Mouse (Mus musculus): ENCODE results near the gene Ccdc28b. TPM values are rescaled to one million over a fixed set of nuclear protein-coding genes. Genes with fewer than 3 reads are reported as not detected.
A peak's percentile ranks its signal among the peaks of the same experiment; 100 is the strongest.

The Ccdc28b gene
- polyA plus RNA-seq, 1 experiment from 2014 or later, result 79.6 TPM

DNA sequence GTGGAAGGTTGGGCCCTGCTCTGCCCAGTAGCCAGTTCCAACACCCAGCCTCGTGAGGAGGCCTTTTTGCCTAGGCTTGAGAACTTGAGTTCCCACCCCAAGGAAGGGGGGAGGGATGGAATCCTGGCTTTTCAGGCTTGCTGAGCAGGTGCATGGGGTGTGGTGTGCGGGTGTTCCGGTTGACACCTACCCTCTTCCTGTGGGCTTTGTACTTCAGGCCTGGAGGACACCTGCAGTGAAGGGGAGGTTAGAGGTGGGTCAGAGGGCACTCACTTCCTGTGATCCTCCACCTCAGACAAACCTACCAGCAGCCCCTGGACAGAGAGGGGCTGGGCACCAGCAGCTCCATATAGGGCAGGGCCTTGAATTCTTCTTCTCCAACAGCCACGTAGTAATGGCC lies 13.7 kb downstream of the Ccdc28b start:
- Histone ChIP-seq H3K27me3 (ENCODE audit: control insufficient read depth, insufficient read depth, low read length) (no peaks in the 10 kb centered on the region), H3K36me3 (ENCODE audit: control insufficient read depth, insufficient read depth, low read length) (0 out of 2 replicates have a peak, but pooled peaks cover 3% of the 10 kb centered on the region), H3K4me2 (replicated peaks; ENCODE audit: low read depth, low read length) (no peak overlapping the region), H3K9ac (ENCODE audit: low read depth, low read length) (no peak overlapping the region), H3K4me3 (ENCODE audit: low read depth, low read length) (no peak overlapping the region), H3K9me3 (ENCODE audit: control insufficient read depth, low read length) (no peaks in the 10 kb centered on the region), H3K4me1 (replicated peaks; ENCODE audit: control insufficient read depth, insufficient read depth, low read length) (no peaks in the 10 kb centered on the region), H3K27ac (ENCODE audit: low read depth, low read length) (no peak overlapping the region)
- 75% methylated on average over 4 of the region's 4 CpGs for WGBS
- DNase-seq (ENCODE audit: low spot score) (no peak), ATAC-seq (ENCODE audit: low FRiP score) (no peak)

DNA sequence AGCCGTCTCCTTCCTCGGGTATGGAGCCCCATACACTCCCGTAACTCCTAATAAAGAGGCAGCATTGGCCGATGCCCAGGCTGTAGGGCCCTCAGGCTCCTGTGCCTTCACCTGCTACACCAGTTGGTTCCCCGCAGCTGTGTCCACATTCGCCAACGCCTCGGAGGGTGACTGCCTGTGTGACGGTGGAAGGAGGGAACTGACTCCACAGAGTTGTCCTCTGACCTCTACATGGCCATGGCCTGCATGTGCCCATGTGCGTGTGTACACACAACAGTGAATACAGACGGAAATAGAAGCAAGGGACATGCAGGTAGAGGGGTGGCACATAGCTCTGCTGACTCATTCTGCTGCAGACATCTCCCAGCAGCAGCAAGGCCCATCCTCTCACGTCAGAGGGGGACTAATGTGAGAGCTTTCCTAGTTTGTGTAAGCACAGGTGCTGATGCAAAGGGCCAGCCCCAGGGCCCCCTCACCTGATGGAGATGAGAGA lies 14.6 kb downstream of the Ccdc28b start:
- Histone ChIP-seq H3K9me3 (ENCODE audit: control insufficient read depth, low read length) (no peaks in the 10 kb centered on the region), H3K9ac (ENCODE audit: low read depth, low read length) (no peak overlapping the region), H3K36me3 (ENCODE audit: control insufficient read depth, insufficient read depth, low read length) (0 out of 2 replicates have a peak, but pooled peaks cover 3% of the 10 kb centered on the region), H3K4me2 (replicated peaks; ENCODE audit: low read depth, low read length) (no peak overlapping the region), H3K4me3 (ENCODE audit: low read depth, low read length) (no peak overlapping the region), H3K4me1 (replicated peaks; ENCODE audit: control insufficient read depth, insufficient read depth, low read length) (no peaks in the 10 kb centered on the region), H3K27ac (ENCODE audit: low read depth, low read length) (no peak overlapping the region), H3K27me3 (ENCODE audit: control insufficient read depth, insufficient read depth, low read length) (no peaks in the 10 kb centered on the region)
- ATAC-seq (ENCODE audit: low FRiP score), result no peak
- no peak for DNase-seq (ENCODE audit: low spot score)
- 87% methylated on average over 12 of the region's 12 CpGs for WGBS

DNA sequence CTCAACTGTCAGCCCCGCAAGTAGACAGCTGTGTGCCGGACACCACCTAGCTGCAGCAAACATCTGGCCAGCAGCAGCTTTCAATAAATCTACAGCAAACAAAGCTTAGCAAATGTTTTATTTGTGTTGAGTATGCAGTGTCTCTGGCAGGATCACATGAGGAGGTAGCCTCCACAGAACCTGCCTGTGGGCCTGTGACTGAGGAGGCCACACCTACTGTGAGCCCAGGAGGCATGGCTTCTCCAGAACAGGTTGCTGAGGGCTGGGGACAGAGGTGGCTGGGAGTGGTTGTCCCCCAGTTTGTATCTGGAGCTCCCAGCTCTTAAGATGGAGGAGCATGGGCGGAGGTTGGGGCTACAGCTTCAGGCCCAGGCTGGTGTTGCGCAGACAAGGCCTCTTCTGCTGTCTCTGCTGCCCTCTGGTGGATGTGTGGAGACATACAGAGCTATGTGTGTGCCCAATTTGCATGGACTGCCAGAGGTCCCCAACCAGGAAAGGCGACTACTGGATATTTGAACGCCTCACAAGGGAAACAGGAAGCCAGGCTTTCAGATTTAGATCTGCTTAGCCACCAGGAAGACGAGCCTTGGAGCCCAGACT lies 15.2 kb downstream of the Ccdc28b start:
- Histone ChIP-seq H3K9me3 (ENCODE audit: control insufficient read depth, low read length) (no peaks in the 10 kb centered on the region), H3K27me3 (ENCODE audit: control insufficient read depth, insufficient read depth, low read length) (no peaks in the 10 kb centered on the region), H3K36me3 (ENCODE audit: control insufficient read depth, insufficient read depth, low read length) (0 out of 2 replicates have a peak, but pooled peaks cover 3% of the 10 kb centered on the region), H3K4me1 (replicated peaks; ENCODE audit: control insufficient read depth, insufficient read depth, low read length) (no peaks in the 10 kb centered on the region), H3K4me3 (ENCODE audit: low read depth, low read length) (no peak overlapping the region), H3K9ac (ENCODE audit: low read depth, low read length) (no peak overlapping the region), H3K4me2 (replicated peaks; ENCODE audit: low read depth, low read length) (no peak overlapping the region), H3K27ac (ENCODE audit: low read depth, low read length) (no peak overlapping the region)
- WGBS, result 36% methylated on average over 7 of the region's 7 CpGs
- ATAC-seq (ENCODE audit: low FRiP score) (peak; percentile 76), DNase-seq (ENCODE audit: low spot score) (peak; percentile 91)

DNA sequence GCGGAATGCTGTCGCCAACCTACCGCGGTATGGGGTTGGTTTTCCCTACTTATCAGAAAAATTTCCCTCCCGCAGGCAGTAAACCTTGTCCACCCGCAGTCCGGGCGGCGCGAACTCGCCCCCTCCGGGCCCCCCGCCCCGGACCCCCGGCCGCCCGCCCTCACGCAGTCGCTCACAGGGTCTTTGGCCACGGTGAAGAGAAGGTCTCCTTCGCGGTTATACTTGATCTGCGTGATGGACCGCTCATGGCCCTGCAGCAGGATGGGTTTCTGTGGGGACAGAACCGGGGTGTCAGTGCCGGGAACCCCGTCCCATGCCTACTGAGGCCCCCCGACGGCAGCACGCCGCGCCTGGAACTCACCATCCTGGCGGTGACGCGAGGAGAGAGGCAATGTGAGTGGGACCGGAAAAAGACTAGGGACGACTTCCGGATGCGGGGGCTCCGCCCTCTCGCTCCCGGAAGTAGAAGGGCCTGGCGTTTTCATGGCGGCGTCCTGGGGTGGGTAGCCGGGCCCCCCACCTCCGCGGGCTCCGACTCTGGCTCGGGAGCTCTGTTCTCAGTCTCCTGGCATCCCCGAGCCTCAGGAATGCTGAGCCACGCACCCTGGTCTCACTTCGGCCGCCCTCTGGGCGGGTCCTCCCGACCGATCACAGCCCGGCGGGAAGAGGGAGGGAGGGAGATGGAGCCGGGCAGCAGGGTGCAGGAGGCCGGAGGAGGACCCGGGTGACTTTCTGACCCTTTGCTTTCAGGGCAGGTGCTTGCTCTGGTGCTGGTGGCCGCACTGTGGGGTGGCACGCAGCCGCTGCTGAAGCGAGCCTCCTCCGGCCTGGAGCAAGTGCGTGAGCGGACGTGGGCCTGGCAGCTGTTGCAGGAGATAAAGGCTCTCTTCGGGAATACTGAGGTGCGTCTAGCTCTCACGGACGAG lies 23.3 kb downstream of the Ccdc28b start, which contains the start of the genes Eif3i and Tmem234:
Eif3i (minus strand) TSS at position 416 of the 926 bp plus-strand sequence.
Tmem234 (plus strand) TSS at position 436 of the 926 bp plus-strand sequence.
- WGBS, result under 1% methylated on average over 70 of the region's 74 CpGs
- H3K4me2 ChIP-seq (replicated peaks; ENCODE audit: low read depth, low read length), result peak within 1 kb of the TSS; percentile 81
- H3K4me3 ChIP-seq (ENCODE audit: low read depth, low read length), result peak within 1 kb of the TSS; percentile 100
- H3K9ac ChIP-seq (ENCODE audit: low read depth, low read length), result peak within 1 kb of the TSS; percentile 96
- H3K4me1 ChIP-seq (replicated peaks; ENCODE audit: control insufficient read depth, insufficient read depth, low read length), result peaks cover 12% of the 10 kb centered on the region; the same call in 1 of the 2 replicates
- H3K36me3 ChIP-seq (ENCODE audit: control insufficient read depth, insufficient read depth, low read length), result no peaks in the 10 kb centered on the region
- H3K9me3 ChIP-seq (ENCODE audit: control insufficient read depth, low read length), result no peaks in the 10 kb centered on the region
- H3K27ac ChIP-seq (ENCODE audit: low read depth, low read length), result peak within 1 kb of the TSS; percentile 71
- peak; percentile 84 for ATAC-seq (ENCODE audit: low FRiP score)
- H3K27me3 ChIP-seq (ENCODE audit: control insufficient read depth, insufficient read depth, low read length), result no peaks in the 10 kb centered on the region
- peak; percentile 88 for DNase-seq (ENCODE audit: low spot score)

DNA sequence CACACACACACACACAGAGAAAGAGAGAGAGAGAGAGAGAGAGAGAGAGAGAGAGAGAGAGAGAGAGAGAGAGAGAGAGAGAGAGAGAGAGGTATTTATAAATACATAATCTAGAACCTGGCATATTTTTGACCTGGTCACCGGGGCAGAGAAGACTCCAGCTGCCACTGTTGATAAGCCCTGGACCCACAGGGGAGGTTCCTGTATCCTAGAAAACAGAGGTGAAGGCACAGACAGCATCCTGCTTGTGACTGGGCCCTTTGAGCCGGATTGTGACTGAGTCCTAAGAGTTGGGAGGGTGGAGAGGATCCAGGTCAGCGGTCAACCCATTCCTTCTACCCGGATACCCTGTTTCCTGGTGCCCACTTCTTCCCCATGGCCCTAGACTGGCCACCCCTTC lies 34.9 kb downstream of the Ccdc28b start:
- H3K4me3 ChIP-seq (ENCODE audit: low read depth, low read length), result no peak overlapping the region
- no peaks in the 10 kb centered on the region for H3K4me1 ChIP-seq (replicated peaks; ENCODE audit: control insufficient read depth, insufficient read depth, low read length)
- 86% methylated on average over 4 of the region's 4 CpGs for WGBS
- H3K36me3 ChIP-seq (ENCODE audit: control insufficient read depth, insufficient read depth, low read length), result peaks cover 14% of the 10 kb centered on the region
- H3K9me3 ChIP-seq (ENCODE audit: control insufficient read depth, low read length), result no peaks in the 10 kb centered on the region
- H3K4me2 ChIP-seq (replicated peaks; ENCODE audit: low read depth, low read length), result no peak overlapping the region
- no peak for ATAC-seq (ENCODE audit: low FRiP score)
- no peak overlapping the region for H3K9ac ChIP-seq (ENCODE audit: low read depth, low read length)
- DNase-seq (ENCODE audit: low spot score), result no peak
- no peaks in the 10 kb centered on the region for H3K27me3 ChIP-seq (ENCODE audit: control insufficient read depth, insufficient read depth, low read length)
- no peak overlapping the region for H3K27ac ChIP-seq (ENCODE audit: low read depth, low read length)

DNA sequence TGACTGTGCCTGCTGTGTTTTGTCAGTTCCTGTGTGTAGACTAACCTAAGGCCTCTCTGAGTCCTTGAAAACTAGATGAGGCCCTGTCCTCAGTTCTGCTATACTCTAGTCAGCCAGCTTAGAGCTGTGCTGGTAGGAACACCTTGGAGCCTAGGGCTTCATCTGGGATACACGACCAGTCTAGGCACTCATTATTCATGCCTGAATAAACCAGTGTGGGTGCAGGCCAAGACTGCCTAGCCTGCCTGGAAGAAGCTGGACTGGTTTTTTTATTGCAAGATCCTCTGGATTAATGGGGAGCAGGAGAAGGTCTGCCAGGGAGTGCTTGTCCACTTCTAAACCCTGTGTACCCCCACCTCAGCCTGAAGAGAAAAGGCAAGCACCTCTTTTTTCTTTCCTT lies 36.8 kb downstream of the Ccdc28b start:
- no peak for DNase-seq (ENCODE audit: low spot score)
- ATAC-seq (ENCODE audit: low FRiP score), result no peak
- H3K9ac ChIP-seq (ENCODE audit: low read depth, low read length), result no peak overlapping the region
- H3K27ac ChIP-seq (ENCODE audit: low read depth, low read length), result no peak overlapping the region
- no peaks in the 10 kb centered on the region for H3K4me1 ChIP-seq (replicated peaks; ENCODE audit: control insufficient read depth, insufficient read depth, low read length)
- no peak overlapping the region for H3K4me2 ChIP-seq (replicated peaks; ENCODE audit: low read depth, low read length)
- peaks cover 6% of the 10 kb centered on the region; the same call in 1 of the 2 replicates for H3K36me3 ChIP-seq (ENCODE audit: control insufficient read depth, insufficient read depth, low read length)
- WGBS, result 59% methylated on average over 1 of the region's 1 CpGs
- H3K9me3 ChIP-seq (ENCODE audit: control insufficient read depth, low read length), result no peaks in the 10 kb centered on the region
- no peaks in the 10 kb centered on the region for H3K27me3 ChIP-seq (ENCODE audit: control insufficient read depth, insufficient read depth, low read length)
- no peak overlapping the region for H3K4me3 ChIP-seq (ENCODE audit: low read depth, low read length)

DNA sequence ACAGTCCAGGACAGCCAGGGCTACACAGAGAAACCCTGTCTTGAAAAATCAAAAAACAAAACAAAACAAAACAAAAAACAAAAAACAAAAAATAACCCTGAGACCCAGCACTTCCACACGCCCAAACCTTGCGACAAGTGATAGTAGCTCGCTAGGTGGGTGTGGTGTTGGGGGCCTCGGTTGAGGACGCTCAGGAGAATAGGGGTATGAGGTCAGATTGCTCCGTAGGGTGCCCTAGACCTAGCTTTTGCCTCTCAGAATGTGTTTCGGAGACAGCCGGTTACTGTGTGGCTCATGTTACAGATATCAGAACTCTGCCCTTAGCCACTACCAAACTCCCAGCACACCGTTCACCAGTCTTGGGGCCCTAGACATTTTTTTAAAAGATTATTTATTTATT lies 38.0 kb downstream of the Ccdc28b start:
- no peak overlapping the region for H3K4me2 ChIP-seq (replicated peaks; ENCODE audit: low read depth, low read length)
- H3K27me3 ChIP-seq (ENCODE audit: control insufficient read depth, insufficient read depth, low read length), result no peaks in the 10 kb centered on the region
- H3K4me1 ChIP-seq (replicated peaks; ENCODE audit: control insufficient read depth, insufficient read depth, low read length), result no peaks in the 10 kb centered on the region
- no peak for DNase-seq (ENCODE audit: low spot score)
- no peaks in the 10 kb centered on the region for H3K36me3 ChIP-seq (ENCODE audit: control insufficient read depth, insufficient read depth, low read length)
- no peak overlapping the region for H3K27ac ChIP-seq (ENCODE audit: low read depth, low read length)
- H3K4me3 ChIP-seq (ENCODE audit: low read depth, low read length), result no peak overlapping the region
- H3K9me3 ChIP-seq (ENCODE audit: control insufficient read depth, low read length), result no peaks in the 10 kb centered on the region
- ATAC-seq (ENCODE audit: low FRiP score), result no peak
- 77% methylated on average over 9 of the region's 9 CpGs for WGBS
- no peak overlapping the region for H3K9ac ChIP-seq (ENCODE audit: low read depth, low read length)

DNA sequence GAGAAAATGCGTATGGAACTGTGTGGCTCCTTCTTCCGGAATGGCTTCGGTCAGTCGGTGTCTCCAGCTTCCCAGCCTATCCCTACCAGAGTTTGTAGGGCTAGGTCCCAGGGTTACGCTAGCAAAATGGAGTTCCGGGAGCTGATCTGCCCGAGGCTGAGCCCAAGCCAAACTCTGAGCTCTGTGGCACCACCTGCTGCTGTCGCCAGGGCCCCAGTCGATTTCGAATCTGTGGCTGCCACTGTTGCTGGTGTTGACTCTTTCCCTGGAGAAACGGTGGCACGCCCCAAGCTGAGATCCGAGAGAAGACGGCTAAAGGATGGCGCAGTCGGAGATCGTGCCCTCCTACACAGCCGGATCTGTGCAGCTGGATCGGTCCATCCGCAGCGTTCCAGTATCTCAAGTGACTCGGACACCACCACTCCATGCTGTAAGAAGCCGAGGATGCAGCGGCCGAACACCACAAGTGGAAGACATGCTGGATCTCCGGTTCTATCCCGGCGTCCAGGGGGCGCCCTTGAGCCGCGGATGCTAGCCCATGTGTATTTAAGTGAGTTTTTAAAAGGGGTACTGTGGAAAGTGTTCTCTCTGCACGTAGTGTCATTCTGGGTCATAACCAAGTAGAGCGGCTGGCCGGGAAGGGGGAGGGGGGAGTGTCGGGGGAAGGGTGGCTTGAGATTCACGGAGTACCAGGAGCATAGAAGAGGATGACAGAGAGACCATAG lies 38.7 kb downstream of the Ccdc28b start:
- DNase-seq (ENCODE audit: low spot score), result peak; percentile 89
- Histone ChIP-seq H3K36me3 (ENCODE audit: control insufficient read depth, insufficient read depth, low read length) (no peaks in the 10 kb centered on the region), H3K4me1 (replicated peaks; ENCODE audit: control insufficient read depth, insufficient read depth, low read length) (no peaks in the 10 kb centered on the region), H3K9me3 (ENCODE audit: control insufficient read depth, low read length) (no peaks in the 10 kb centered on the region), H3K27ac (ENCODE audit: low read depth, low read length) (no peak overlapping the region), H3K4me2 (replicated peaks; ENCODE audit: low read depth, low read length) (peak overlapping the region; percentile 47), H3K9ac (ENCODE audit: low read depth, low read length) (peak overlapping the region; percentile 1; the same call in 1 of the 2 replicates), H3K27me3 (ENCODE audit: control insufficient read depth, insufficient read depth, low read length) (no peaks in the 10 kb centered on the region), H3K4me3 (ENCODE audit: low read depth, low read length) (peak overlapping the region; percentile 31)
- 3% methylated on average over 36 of the region's 36 CpGs for WGBS
- ATAC-seq (ENCODE audit: low FRiP score), result peak; percentile 47

Data from hindbrain, embryonic 11.5 days (tissue).